Mouse (Mus musculus): ENCODE measurements around the gene Prr14. TPM values are rescaled to one million over a fixed set of nuclear protein-coding genes. Genes with fewer than 3 reads are reported as not detected.
A peak's percentile ranks its signal among the peaks of the same experiment; 100 is the strongest.
"Not testable (repeated sequence)": the region's sequence is repeated elsewhere in the genome, so short reads cannot be mapped to it uniquely, and the experiment has no call there.

Prr14 gene
- polyA plus RNA-seq, 1 experiment from 2014 or later = 47.9 TPM

- Histone ChIP-seq H3K36me3 (replicated peaks) (peaks cover 74% of the 10 kb centered on the region), H3K27ac (replicated peaks) (no peak overlapping the region), H3K4me1 (peaks cover 38% of the 10 kb centered on the region), H3K9me3 (peaks cover 9% of the 10 kb centered on the region; the same call in 1 of the 2 replicates), H3K4me3 (peak overlapping the region; percentile 33; the same call in 1 of the 2 replicates), H3K27me3 (replicated peaks; ENCODE audit: low read depth, poor library complexity, severe bottlenecking) (no peaks in the 10 kb centered on the region)
- WGBS = 95% methylated on average over 2 of the region's 2 CpGs
- DNase-seq (ENCODE audit: low spot score) = no peak
These were observed 6.4 kb upstream of the Prr14 start for GRCm38 (mm10) chr7:127453056-127453455.

DNA sequence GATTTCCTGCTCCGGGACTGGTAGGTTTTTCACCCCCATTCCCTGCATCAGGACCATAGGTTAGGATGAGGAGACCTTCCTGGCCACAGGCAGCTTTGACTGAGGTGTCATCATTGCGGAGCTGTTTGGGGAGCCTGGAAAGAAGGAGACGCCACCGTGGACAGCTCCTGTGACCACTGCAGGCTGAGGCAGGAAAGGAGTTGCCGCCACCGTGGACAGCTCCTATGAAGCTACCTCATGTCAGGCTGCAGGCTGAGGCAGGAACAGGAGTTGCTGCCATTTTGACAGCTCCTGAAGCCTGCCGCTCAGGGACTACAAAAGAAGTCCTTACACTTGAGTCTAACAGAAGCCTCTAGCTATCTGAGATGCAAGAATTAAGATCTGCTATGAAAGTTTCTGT lies 4.5 kb upstream of the Prr14 start:
- 89% methylated on average over 7 of the region's 7 CpGs for WGBS
- Histone ChIP-seq H3K4me1 (peaks cover 31% of the 10 kb centered on the region), H3K4me3 (no peak overlapping the region), H3K36me3 (replicated peaks) (peaks cover 87% of the 10 kb centered on the region), H3K9me3 (peaks cover 9% of the 10 kb centered on the region; the same call in 1 of the 2 replicates), H3K27me3 (replicated peaks; ENCODE audit: low read depth, poor library complexity, severe bottlenecking) (no peaks in the 10 kb centered on the region), H3K27ac (replicated peaks) (no peak overlapping the region)
- DNase-seq (ENCODE audit: low spot score) = no peak

GRCm38 (mm10) chr7:127458371-127459122 lies 864 bp upstream of the Prr14 start:
- peaks cover 88% of the 10 kb centered on the region for H3K36me3 ChIP-seq (replicated peaks)
- 89% methylated on average over 3 of the region's 3 CpGs for whole genome bisulfite sequencing
- not testable (repeated sequence) for H3K9me3 ChIP-seq; H3K4me1 ChIP-seq; H3K27ac ChIP-seq (replicated peaks); DNase-seq (ENCODE audit: low spot score); H3K27me3 ChIP-seq (replicated peaks; ENCODE audit: low read depth, poor library complexity, severe bottlenecking); H3K4me3 ChIP-seq

DNA sequence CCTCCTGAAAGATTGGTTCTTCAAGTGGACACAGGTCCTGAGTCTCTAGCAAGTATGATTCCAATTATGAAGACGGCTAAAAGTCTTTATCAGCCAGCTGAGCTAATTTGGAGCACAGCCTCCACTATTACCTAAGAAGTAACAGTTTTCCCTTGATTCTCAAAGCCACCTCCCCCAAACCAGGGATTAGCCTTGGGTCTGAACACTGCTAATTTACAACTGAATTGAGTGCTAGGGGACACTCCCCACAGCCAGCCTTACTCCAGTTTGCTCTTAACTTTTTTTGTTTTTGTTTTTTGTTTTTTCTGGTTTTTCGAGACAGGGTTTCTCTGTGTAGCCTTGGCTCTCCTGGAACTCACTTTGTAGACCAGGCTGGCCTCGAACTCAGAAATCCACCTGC lies 5.8 kb downstream of the Prr14 start:
- Histone ChIP-seq H3K4me3 (no peak overlapping the region), H3K4me1 (peaks cover 5% of the 10 kb centered on the region; the same call in 1 of the 2 replicates), H3K9me3 (no peaks in the 10 kb centered on the region), H3K36me3 (replicated peaks) (peaks cover 93% of the 10 kb centered on the region), H3K27ac (replicated peaks) (no peak overlapping the region), H3K27me3 (replicated peaks; ENCODE audit: low read depth, poor library complexity, severe bottlenecking) (no peaks in the 10 kb centered on the region)
- WGBS = 91% methylated on average over 3 of the region's 3 CpGs
- no peak for DNase-seq (ENCODE audit: low spot score)

DNA sequence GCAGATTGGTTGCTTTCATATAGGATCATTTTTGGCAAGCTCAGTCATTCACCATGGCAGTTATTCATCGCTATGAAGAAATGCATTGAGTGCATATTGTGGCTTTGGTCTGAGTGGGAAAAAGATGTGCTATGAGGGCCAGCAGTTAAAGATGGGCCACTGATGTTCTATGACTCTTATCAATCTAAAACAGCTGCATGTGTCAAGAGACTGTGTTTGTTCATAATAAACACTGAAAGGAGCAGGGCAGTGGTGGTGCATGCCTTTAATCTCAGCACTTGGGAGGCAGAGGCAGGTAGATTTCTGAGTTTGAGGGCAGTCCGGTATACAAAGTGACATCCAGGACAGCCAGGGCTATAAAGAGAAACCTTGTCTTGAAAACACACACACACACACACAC lies 6.3 kb downstream of the Prr14 start:
- not testable (repeated sequence) for H3K27me3 ChIP-seq (replicated peaks; ENCODE audit: low read depth, poor library complexity, severe bottlenecking); DNase-seq (ENCODE audit: low spot score); H3K4me3 ChIP-seq; H3K27ac ChIP-seq (replicated peaks); H3K9me3 ChIP-seq; H3K4me1 ChIP-seq
- WGBS = 94% methylated on average over 2 of the region's 2 CpGs
- peaks cover 88% of the 10 kb centered on the region for H3K36me3 ChIP-seq (replicated peaks)

GRCm38 (mm10) chr7:127466606-127467005 lies 7.2 kb downstream of the Prr14 start:
- peaks cover 7% of the 10 kb centered on the region; the same call in 1 of the 2 replicates for H3K4me1 ChIP-seq
- WGBS = 96% methylated on average over 4 of the region's 4 CpGs
- H3K27me3 ChIP-seq (replicated peaks; ENCODE audit: low read depth, poor library complexity, severe bottlenecking) = no peaks in the 10 kb centered on the region
- H3K9me3 ChIP-seq = no peaks in the 10 kb centered on the region
- no peak overlapping the region for H3K4me3 ChIP-seq
- H3K27ac ChIP-seq (replicated peaks) = no peak overlapping the region
- no peak for DNase-seq (ENCODE audit: low spot score)
- H3K36me3 ChIP-seq (replicated peaks) = peaks cover 79% of the 10 kb centered on the region

GRCm38 (mm10) chr7:127470011-127470715 lies 10.8 kb downstream of the Prr14 start:
- Histone ChIP-seq H3K27ac (replicated peaks) (peak overlapping the region; percentile 95), H3K27me3 (replicated peaks; ENCODE audit: low read depth, poor library complexity, severe bottlenecking) (no peaks in the 10 kb centered on the region), H3K36me3 (replicated peaks) (peaks cover 67% of the 10 kb centered on the region), H3K4me3 (peak overlapping the region; percentile 92), H3K9me3 (no peaks in the 10 kb centered on the region), H3K4me1 (peaks cover 18% of the 10 kb centered on the region)
- 10% methylated on average over 10 of the region's 10 CpGs for WGBS
- peak; percentile 60 for DNase-seq (ENCODE audit: low spot score)

- under 1% methylated on average over 46 of the region's 46 CpGs for WGBS
- peak overlapping the region; percentile 92 for H3K4me3 ChIP-seq
- H3K9me3 ChIP-seq = no peaks in the 10 kb centered on the region
- peak overlapping the region; percentile 95 for H3K27ac ChIP-seq (replicated peaks)
- peaks cover 18% of the 10 kb centered on the region for H3K4me1 ChIP-seq
- no peaks in the 10 kb centered on the region for H3K27me3 ChIP-seq (replicated peaks; ENCODE audit: low read depth, poor library complexity, severe bottlenecking)
- H3K36me3 ChIP-seq (replicated peaks) = peaks cover 67% of the 10 kb centered on the region
- peak; percentile 93 for DNase-seq (ENCODE audit: low spot score)
These were observed 11.6 kb downstream of the Prr14 start for GRCm38 (mm10) chr7:127470743-127471645.

- 0% methylated on average over 25 of the region's 25 CpGs for WGBS
- DNase-seq (ENCODE audit: low spot score) = no peak
- peaks cover 67% of the 10 kb centered on the region for H3K36me3 ChIP-seq (replicated peaks)
These were observed 12.2 kb downstream of the Prr14 start for GRCm38 (mm10) chr7:127471646-127472010.

DNA sequence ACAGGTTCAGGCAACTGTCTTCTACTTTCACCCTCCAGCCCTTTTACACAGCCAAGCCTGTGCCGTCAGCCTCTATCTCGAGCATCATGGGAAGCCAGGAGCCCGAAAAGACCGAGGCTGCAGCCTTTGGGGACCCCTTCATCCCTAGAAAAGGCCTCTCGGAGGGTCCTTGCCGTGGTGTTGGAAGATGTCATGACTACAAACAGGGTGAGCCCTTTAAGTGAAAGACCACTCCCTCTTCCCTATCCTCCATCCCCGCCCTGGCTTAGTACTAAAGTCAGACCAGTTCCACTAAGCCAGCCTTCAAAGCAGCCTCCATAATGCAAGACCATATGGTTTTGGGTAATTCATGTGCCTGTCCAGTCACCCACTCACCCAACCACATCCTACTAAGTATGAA lies 12.6 kb downstream of the Prr14 start:
- Histone ChIP-seq H3K9me3 (no peaks in the 10 kb centered on the region), H3K36me3 (replicated peaks) (peaks cover 67% of the 10 kb centered on the region), H3K4me3 (peak overlapping the region; percentile 92), H3K4me1 (peaks cover 26% of the 10 kb centered on the region), H3K27ac (replicated peaks) (peak overlapping the region; percentile 95), H3K27me3 (replicated peaks; ENCODE audit: low read depth, poor library complexity, severe bottlenecking) (no peaks in the 10 kb centered on the region)
- WGBS = 2% methylated on average over 7 of the region's 7 CpGs
- no peak for DNase-seq (ENCODE audit: low spot score)

More at GRCm38 (mm10) chr7:127471646-127472010, 12.2 kb downstream of the Prr14 start:
- peak overlapping the region; percentile 92 for H3K4me3 ChIP-seq
- H3K4me1 ChIP-seq = peaks cover 22% of the 10 kb centered on the region
- peak overlapping the region; percentile 95 for H3K27ac ChIP-seq (replicated peaks)
- no peaks in the 10 kb centered on the region for H3K9me3 ChIP-seq
- H3K27me3 ChIP-seq (replicated peaks; ENCODE audit: low read depth, poor library complexity, severe bottlenecking) = no peaks in the 10 kb centered on the region

DNA sequence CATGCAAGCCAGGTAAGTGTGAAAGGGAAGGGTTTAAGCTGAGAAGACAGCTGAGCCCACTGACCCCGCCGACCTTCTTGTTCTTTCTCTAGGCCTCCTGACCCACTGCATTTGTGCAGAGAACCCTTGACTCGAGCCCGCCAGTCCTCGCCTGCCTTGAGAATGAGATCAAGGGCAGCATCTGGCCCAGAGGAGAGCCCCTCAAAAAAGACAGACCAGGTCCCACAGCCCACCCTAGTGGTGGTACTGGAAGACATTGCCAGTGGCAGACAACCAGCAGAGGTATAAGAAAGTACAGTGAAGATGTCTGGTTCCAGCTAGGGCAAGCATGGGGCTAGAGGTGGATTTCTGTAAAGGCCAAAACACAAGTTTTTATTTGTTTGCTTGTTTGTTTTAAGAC lies 14.3 kb downstream of the Prr14 start:
- no peaks in the 10 kb centered on the region for H3K27me3 ChIP-seq (replicated peaks; ENCODE audit: low read depth, poor library complexity, severe bottlenecking)
- WGBS = 87% methylated on average over 5 of the region's 5 CpGs
- H3K4me1 ChIP-seq = peaks cover 33% of the 10 kb centered on the region
- no peak for DNase-seq (ENCODE audit: low spot score)
- H3K36me3 ChIP-seq (replicated peaks) = peaks cover 52% of the 10 kb centered on the region
- H3K4me3 ChIP-seq = 0 out of 2 replicates have a peak overlapping the region, but pooled peaks have one; percentile 6
- no peaks in the 10 kb centered on the region for H3K9me3 ChIP-seq
- H3K27ac ChIP-seq (replicated peaks) = no peak overlapping the region

DNA sequence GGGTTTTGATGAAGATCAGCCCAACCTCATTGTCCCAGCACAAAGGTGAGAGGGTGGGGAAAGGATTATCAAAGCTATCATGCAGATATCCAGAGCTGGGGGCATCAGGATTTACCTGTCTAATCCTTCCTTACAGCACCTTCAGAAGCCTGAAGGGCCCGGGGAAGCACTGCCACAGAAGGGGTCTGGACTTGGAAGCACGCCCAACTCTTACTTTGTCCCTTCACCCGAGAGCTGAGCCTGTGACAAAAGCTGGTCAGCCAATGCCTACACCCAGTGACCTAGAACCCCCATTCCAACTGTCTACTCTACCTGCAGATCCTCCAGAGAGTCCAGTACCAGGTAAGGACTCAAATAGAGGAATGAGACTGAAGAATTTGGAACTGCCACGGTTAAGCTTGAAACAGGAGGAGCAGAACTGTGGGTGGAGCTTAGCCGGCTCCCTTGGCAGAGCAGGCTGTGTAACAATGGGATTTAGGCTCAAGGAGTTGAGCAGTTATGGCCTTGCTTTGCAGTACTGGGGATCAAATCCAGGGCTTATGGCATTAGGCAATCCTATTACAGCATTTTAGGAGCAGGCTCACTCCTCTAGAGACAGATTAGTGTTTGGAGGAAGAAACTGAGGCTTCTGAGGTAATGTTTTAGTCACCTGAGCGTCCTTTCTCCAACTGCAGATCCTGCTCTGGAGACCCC lies 15.1 kb downstream of the Prr14 start:
- DNase-seq (ENCODE audit: low spot score) = no peak
- H3K27ac ChIP-seq (replicated peaks) = no peak overlapping the region
- H3K9me3 ChIP-seq = no peaks in the 10 kb centered on the region
- H3K27me3 ChIP-seq (replicated peaks; ENCODE audit: low read depth, poor library complexity, severe bottlenecking) = no peaks in the 10 kb centered on the region
- peaks cover 37% of the 10 kb centered on the region for H3K4me1 ChIP-seq
- WGBS = 91% methylated on average over 6 of the region's 6 CpGs
- H3K4me3 ChIP-seq = no peak overlapping the region
- peaks cover 44% of the 10 kb centered on the region for H3K36me3 ChIP-seq (replicated peaks)

Measured in embryonic facial prominence, embryonic 10.5 days (tissue).